Mouse (Mus musculus) embryo, embryonic 11 days (tissue): ENCODE results near the gene Synj2bp.
"Not testable (repeated sequence)": the region's sequence is repeated elsewhere in the genome, so short reads cannot be mapped to it uniquely, and the experiment has no call there.

Experiments used
- DNase-seq: peaks from one replicate; pipeline ENCODE4 v3.0.0-alpha.2; 2015

Gene Synj2bp

DNA sequence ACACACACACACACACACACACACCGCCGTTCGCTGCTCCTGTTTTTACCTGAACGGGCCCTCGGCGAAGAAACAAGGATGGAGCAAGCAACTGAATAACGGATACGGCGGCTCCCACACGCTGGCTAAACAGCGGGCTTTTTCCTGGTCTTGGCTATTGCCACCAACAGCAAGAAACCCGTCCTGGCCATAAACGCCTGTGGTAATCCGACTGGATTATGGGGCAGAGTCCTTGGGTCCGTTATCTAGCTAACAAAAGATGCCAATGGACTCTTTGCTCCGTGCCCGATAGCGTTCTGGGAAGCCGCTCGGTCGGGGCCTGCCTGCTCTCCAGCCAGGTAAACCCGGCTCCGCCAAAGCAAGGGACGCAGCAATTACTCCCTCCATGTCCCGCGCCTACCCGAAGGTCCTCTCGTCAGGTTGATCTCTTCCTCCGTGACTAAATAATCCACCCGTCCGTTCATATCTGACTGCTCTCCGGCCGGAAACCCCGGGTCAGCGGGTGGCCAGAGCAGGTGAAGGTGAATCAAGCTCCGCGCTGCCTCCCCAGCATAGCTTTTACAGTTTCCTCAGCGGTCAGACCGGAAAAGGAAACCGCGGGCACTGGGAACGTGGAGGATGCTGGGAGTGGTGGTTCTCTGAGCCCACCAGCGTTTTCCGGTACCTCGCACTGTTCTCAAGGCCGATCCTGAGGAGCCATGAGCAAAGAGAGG, at the start of gene Synj2bp, which contains the start of gene Gm20498:
Gene Synj2bp, minus strand, starts transcription at position 596 of the 713 bp plus-strand sequence.
Gene Gm20498, minus strand, starts transcription at position 590 of the 713 bp plus-strand sequence.
- DNase-seq: peak; percentile 93

GRCm38 (mm10) chr12:81568374-81568773, 35.7 kb upstream of the Synj2bp start, which contains the start of gene Adam21:
Gene Adam21 (minus strand): TSS chr12:81568474.
- DNase-seq: no peak

DNA sequence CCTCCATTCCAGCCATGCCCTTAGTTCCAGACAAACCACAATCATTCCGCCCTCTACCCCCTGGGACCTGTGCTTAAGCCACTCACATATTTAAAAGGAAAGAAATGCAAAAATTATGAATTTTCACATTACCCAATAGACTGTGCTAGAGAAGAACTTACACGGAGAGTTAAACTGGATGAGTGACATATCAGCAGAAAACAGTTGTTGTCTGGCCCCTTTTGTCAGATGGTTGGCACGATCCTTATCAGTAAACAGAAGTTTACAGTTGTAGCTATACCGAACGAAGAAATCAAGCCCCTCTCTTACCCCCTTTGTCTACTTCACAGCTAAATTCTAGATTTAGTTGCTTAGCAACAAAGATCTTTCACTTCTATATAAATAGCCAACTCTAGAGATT, 35.2 kb upstream of the Synj2bp start:
- no peak for DNase-seq

DNA sequence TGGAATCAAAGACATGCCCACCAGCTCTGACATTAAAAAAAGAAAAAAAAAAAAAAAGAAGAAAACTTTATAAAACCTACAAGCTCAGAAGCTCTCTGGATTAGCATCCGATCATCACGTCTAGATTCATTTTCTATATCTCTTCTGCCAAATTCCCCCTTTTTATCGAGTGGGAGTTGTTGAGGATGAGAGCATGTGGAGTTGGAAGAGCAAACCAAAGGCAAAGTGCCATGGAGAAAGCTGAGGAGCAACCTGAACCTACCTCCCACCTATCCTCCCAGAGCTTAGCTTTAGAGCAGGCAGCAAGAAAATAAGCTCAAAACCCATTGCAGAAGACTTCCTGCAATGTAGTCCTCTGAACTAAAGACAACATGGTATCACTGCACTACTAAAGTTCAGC, 31.5 kb upstream of the Synj2bp start:
- DNase-seq: no peak

DNA sequence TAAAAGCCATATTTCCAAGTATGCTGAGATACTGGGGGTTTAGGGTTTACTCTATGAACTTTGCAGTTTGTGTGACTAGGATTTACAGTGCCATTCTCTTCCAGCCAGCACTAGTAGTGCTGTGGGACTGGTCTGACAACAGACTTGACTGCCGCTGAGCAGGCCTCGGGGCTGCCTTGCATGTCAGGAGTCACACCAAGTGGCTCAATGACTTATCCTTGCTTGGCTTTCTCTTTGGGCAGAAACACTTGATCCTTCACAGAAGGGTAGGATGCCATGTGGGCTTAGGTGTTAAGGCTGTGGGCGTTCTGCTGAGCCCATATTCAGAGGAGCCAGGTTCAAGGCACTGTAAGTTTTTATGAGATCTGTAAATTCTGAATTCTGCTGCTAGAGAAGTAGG, 16.6 kb upstream of the Synj2bp start:
- DNase-seq: no peak

DNA sequence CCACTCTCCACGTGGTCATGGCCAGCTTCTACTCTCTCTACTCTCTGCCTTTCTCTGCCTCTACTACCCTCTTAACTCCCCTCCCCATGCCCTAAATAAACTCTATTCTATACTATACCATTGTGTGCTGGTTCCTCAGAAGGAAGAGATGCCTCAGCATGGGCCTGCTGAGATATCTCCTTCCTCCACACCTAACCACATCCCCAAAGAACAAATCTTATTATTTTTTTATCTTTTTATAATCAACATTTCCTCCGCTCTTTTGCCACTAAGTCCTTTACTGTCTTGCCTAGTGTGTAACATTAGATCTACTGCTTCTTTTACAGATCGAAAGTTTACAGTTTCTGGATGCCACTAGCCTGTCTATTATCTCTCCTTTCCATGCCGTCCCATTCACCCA, 14.5 kb upstream of the Synj2bp start:
- DNase-seq: no peak

DNA sequence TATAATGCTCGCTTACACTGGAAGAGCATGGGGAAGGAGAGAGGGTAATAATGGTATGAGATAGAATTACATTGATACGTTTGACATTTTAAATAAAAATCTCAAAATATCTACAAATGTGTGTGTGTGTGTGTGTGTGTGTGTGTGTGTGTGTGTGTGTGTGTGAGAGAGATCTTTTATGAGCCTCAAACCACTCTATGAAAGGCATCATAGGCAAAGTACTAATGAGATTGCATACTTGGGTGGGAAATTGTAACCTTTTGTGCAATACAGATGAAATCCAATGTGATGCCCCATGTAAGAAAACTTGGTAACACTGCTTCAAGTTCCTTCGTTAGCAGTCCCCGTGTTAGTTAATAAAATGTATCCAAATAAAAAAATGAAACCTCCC, 313 bp upstream of the Synj2bp start:
- DNase-seq: no peak

DNA sequence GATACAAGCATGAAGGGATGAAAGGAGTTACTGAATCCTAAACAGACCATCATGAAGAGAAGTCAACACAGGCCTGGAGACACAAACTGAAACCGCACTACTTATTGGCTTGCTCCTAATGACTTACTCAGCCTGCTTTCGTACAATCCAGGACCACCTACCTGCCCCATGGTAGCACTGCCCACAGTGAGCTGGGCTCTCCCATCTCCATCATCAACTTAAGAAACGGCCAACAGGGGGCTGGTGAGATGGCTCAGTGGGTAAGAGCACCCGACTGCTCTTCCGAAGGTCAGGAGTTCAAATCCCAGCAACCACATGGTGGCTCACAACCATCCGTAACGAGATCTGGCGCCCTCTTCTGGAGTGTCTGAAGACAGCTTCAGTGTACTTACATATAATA, 2.1 kb downstream of the Synj2bp start:
- DNase-seq: not testable (repeated sequence)

DNA sequence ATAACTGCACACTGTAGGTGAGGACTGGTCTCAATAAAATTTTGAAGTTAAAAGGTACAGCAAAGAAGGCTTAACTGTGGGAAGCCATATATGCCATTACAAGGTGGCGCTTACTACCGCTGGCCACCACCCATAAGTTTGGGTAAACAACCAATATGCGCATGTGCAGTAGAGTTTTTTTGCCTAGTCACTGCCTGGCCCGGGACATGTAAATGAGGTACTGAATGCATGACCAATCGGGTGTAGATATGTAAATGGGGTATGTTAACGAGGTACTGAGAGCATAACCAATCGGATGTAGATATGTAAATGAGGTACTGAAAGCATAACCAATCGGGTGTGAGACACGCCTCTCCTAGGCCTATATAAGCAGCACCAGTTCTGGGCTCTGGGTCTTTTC, 35.8 kb downstream of the Synj2bp start:
- not testable (repeated sequence) for DNase-seq

DNA sequence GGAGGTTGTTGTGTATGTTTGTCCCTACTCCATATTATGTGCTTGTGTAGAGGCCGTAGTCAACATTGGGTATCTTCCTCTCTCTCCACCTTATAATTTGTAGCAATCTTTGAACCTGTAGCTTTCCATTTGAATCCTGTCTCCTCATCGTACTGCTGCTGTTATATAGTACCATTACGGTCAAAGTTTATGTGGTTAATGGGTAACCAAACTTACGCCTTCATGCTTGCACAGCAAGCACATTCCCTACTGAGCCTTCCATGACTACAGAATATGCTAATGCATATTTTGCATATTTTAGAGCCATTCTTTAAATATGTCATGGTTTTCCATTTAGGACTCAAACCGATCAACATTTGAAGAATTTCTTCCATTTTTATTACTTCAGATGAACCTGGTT, 42.2 kb downstream of the Synj2bp start:
- DNase-seq: no peak

DNA sequence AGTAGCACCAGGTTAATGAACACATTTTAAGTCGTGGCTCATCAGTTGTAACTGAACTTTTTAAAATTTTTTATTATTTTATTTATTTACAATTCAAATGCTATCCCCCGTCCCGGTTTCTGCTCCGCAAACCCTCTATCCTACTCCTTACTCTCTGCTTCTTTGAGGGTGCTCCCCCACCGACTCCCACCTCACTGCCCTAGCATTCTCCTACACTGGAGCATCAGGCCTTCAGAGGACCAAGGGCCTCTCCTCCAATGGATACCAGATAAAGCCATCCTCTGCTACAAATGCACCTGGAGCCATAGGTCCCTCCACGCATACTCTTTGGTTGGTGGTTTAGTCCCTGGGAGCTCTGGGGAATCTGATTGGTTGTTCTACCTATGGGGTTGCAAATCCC, 47.4 kb downstream of the Synj2bp start:
- DNase-seq: no peak

DNA sequence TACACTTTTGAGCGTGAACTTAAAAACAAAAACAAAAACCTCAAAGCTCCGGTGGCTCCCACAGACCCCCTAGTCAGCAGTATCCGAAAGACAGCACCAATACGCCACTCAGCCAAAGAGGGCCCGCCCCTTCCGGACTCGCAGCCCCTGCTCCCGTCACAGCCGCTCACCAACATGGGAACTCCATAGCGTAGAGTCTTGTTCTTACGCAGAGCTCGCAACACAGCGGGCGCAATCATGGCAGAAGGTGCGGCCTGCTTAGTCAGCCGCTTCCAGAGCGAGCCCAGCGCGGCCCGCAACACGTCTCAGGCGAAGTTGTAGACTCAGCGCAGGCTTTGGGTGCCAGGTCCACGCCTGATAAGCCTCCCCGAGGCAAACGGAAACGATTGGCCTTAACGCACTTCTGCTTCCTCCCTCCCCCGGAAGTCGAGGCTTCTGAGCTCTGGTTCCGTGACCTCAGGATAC, 48.0 kb downstream of the Synj2bp start, which contains the start of gene Cox16:
Gene Cox16, minus strand, starts transcription at position 401 of the 465 bp plus-strand sequence.
- DNase-seq: peak; percentile 92

DNA sequence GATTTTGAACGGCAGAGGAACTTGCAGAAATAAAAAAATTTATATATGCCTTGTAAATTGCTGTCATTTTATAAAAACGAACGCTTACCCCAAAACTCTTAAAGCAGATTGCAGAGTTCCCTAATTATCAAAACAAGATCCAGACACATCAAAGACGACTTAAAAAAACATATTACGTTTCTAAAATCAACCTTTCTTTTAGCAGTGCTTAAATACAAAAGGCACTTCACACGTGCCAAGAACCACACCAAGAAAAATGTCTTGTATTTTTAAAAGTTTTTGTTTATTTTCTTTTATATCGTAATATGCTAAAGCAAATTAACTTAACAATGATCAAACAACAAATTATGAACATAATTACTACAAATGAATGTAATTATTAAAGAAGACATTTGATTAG, 48.5 kb downstream of the Synj2bp start:
- DNase-seq: no peak

- DNase-seq: peak; percentile 78
Measured at GRCm38 (mm10) chr12:81483656-81484055, 49.1 kb downstream of the Synj2bp start.

DNA sequence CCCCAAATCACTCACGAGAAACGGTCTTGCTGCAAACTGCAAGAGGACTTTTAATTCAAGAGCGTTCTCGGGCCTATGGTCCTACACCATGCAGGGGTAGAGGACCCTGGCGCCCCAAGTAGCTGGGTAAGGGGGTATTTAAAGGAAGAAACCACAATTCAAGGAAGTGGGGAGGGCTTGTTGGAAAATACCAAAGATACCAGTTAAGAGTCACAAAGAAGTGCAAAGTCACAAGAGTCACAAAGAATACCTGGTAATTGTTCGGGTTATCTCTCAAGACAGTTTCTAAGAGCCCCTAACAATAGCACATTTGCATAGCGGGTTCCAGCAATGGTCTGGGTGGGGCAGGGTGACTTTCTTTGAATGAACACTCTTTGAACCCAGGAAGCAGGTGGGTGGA, 73.7 kb downstream of the Synj2bp start:
- not testable (repeated sequence) for DNase-seq
